Mouse (Mus musculus): ENCODE data around the gene Fxyd7.

DNA sequence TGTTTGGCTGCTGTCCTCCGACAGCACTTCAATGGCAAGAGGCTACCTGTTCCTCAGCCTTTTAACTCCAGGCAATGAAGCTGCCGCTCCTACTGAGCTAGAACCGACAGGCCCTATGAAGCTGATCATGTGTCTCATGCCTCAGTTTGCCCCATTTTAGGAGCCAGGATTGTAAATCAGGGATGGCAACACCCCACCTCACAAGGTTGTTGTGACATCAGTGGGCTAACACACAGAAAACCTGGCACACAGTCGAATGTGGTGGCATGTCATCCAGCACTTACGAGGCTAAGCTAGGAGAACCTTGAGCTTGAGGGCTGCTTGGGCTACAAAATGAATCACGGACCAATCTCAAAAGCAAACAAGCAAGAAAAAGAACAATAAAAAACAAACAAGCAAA, 6.9 kb upstream of the Fxyd7 start:
- TF ChIP-seq CTCF (IDR thresholded peaks at IDR 0.05; ENCODE audit: borderline replicate concordance, insufficient read depth, low read length): no peak
- no peak for TF ChIP-seq POLR2A (IDR thresholded peaks at IDR 0.05; ENCODE audit: low read depth, low read length)

All from embryonic fibroblast, embryonic 13.5 days (primary cell).